Mouse (Mus musculus) liver, embryonic 14.5 days (tissue): ENCODE measurements around the gene Poglut1.

Source experiments
- CTCF ChIP-seq: IDR thresholded peaks from 2 replicates; pipeline ENCODE4 v1.5.1; 2016; ENCODE audit warnings: antibody characterized with exemption, low read depth, control low read depth
- EP300 ChIP-seq: IDR thresholded peaks from 2 replicates; pipeline ENCODE4 v1.6.1; 2016; ENCODE audit warnings: antibody characterized with exemption, low read depth

- TF ChIP-seq CTCF (no peak), EP300 (no peak)
Measured at GRCm38 (mm10) chr16:38568192-38568591, 18.1 kb upstream of the Poglut1 start.
